Mouse (Mus musculus): ENCODE results near the gene Slc5a5.
A peak's percentile ranks its signal among the peaks of the same experiment; 100 is the strongest.

- TF ChIP-seq CTCF (IDR thresholded peaks at IDR 0.05) (no peak; the same call in 1 of the 2 replicates), POLR2A (IDR thresholded peaks at IDR 0.05; ENCODE audit: insufficient read depth, low read depth, low read length) (no peak), EP300 (IDR thresholded peaks at IDR 0.05; ENCODE audit: insufficient read depth, low read depth, low read length) (0 out of 2 replicates have a peak, but pooled peaks have one; percentile 45)
Measured at GRCm38 (mm10) chr8:70844523-70844922, 48.0 kb downstream of the Slc5a5 start.

Measured in heart, adult 2 months (tissue).